Mouse (Mus musculus) leukemia stem cell, adult 10-12 weeks (primary cell): ENCODE results near the gene Ssu2. TPM values are rescaled to one million over a fixed set of nuclear protein-coding genes. Genes with fewer than 3 reads are reported as not detected.

Source experiments
- polyA plus RNA-seq: library from polyadenylated mRNA; stranded (reverse); fragments of >175 nt; gene quantifications from 2 replicates; pipeline ENCODE4 v1.2.3, GENCODE M21; 2012; ENCODE audit warnings: low replicate concordance

The Ssu2 gene
- polyA plus RNA-seq, result not detected in 2 replicates

DNA sequence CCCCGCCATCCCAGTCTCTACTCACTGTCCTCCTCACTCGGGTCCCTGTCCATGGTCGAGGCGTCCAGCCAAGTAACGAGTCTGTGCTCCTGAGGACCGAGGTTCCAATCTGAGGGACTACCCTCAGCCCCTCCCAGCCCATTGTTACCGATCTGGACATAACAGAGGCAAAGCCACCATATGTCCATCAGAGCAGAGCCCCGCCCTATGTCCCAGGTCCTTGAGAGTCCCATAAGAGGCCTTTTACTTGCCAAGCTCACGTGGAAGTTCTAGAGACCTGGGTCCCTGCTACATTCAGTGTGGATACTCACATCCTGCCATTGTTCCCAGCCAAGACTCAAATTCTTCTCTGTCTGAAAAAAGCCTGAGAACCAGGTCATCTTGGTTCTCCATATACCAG, at the start of gene Ssu2:
Gene Ssu2 (minus strand): TSS at position 77 of the 400 bp plus-strand sequence.

Other genes starting within 250 kb of the Ssu2 start
- gene Lmcd1, start 114.3 kb downstream of the Ssu2 start, polyA plus RNA-seq, result 2.4 and 7.5 TPM in 2 replicates
- gene Cav3, start 71.5 kb upstream of the Ssu2 start, polyA plus RNA-seq, result not detected in 2 replicates
- gene Oxtr, start 101.9 kb upstream of the Ssu2 start, polyA plus RNA-seq, result 0.06 TPM in 1 of 2 replicates, not detected in the other